ENCODE assay signal across 8 mouse cellular contexts in genomic region chr14:20478801-20479200, GRCm38 (mm10). TPM values are rescaled to one million over a fixed set of nuclear protein-coding genes. Genes with fewer than 3 reads are reported as not detected.
A peak's percentile ranks its signal among the peaks of the same experiment; 100 is the strongest.
DNase-seq lines count a peak whose midpoint lies in the region; ATAC-seq lines count a peak whose summit lies in the region.

No protein-coding gene starts in this region.

- no peak overlapping the region for H3K9ac ChIP-seq in embryonic facial prominence, embryonic 11.5 days (replicated peaks; ENCODE audit: low read length)
- H3K9ac ChIP-seq in heart, embryonic 11.5 days (ENCODE audit: low read depth, low read length): peak overlapping the region; percentile 80
- H3K9ac ChIP-seq in kidney, embryonic 15.5 days: peak overlapping the region; percentile 54; the same call in 1 of the 2 replicates

- H3K27ac ChIP-seq in embryonic facial prominence, embryonic 11.5 days (replicated peaks; ENCODE audit: low read depth, low read length): no peak overlapping the region
- H3K27ac ChIP-seq in heart, embryonic 11.5 days (ENCODE audit: low read depth, low read length): peak overlapping the region; percentile 64
- H3K27ac ChIP-seq in kidney, embryonic 15.5 days: peak overlapping the region; percentile 45

- DNase-seq in urinary bladder, postnatal 36 days (ENCODE audit: low spot score in 2 of 2): peak; percentile 46 to 65
- DNase-seq in urinary bladder, adult 2 months (ENCODE audit: low spot score): no peak
- DNase-seq in embryonic facial prominence, embryonic 11.5 days (ENCODE audit: low spot score): peak; percentile 48
- peak; percentile 81 for DNase-seq in lung, postnatal 25 days (ENCODE audit: low spot score)
- DNase-seq in splenic B cell, adult 2 months (ENCODE audit: low read depth, low spot score): peak; percentile 51
- DNase-seq in cerebellum, postnatal 14 days: no peak

- H3K9me3 ChIP-seq in embryonic facial prominence, embryonic 11.5 days (replicated peaks; ENCODE audit: control insufficient read depth, low read length): no peaks in the 10 kb centered on the region
- no peaks in the 10 kb centered on the region for H3K9me3 ChIP-seq in heart, embryonic 11.5 days (replicated peaks; ENCODE audit: control insufficient read depth, low read length)
- H3K9me3 ChIP-seq in kidney, embryonic 15.5 days (replicated peaks): no peaks in the 10 kb centered on the region

- 6% methylated on average over 7 of the region's 7 CpGs for WGBS in embryonic facial prominence, embryonic 11.5 days
- WGBS in heart, embryonic 11.5 days (ENCODE audit: insufficient replicate concordance): 13% methylated on average over 7 of the region's 7 CpGs
- 12% methylated on average over 7 of the region's 7 CpGs for WGBS in kidney, embryonic 15.5 days

- H3K4me3 ChIP-seq in embryonic facial prominence, embryonic 11.5 days (ENCODE audit: low read depth, low read length): peak overlapping the region; percentile 65
- H3K4me3 ChIP-seq in heart, embryonic 11.5 days (ENCODE audit: low read depth, low read length): peak overlapping the region; percentile 89
- H3K4me3 ChIP-seq in kidney, embryonic 15.5 days (replicated peaks): peak overlapping the region; percentile 65

- H3K4me2 ChIP-seq in embryonic facial prominence, embryonic 11.5 days (ENCODE audit: low read depth, low read length): peak overlapping the region; percentile 28
- peak overlapping the region; percentile 83 for H3K4me2 ChIP-seq in heart, embryonic 11.5 days
- H3K4me2 ChIP-seq in kidney, embryonic 15.5 days: peak overlapping the region; percentile 70

- no peak for ATAC-seq in embryonic facial prominence, embryonic 11.5 days (replicated peaks; ENCODE audit: insufficient number of reproducible peaks, low FRiP score, low TSS enrichment, low read depth)
- ATAC-seq in heart, embryonic 11.5 days (replicated peaks; ENCODE audit: insufficient number of reproducible peaks, low FRiP score, low TSS enrichment): peak; percentile 65
- ATAC-seq in kidney, embryonic 15.5 days (replicated peaks; ENCODE audit: low FRiP score): 0 out of 2 replicates have a peak, but pooled peaks have one; percentile 33

- no peaks in the 10 kb centered on the region for H3K4me1 ChIP-seq in embryonic facial prominence, embryonic 11.5 days (ENCODE audit: control insufficient read depth, insufficient read depth, low read length)
- H3K4me1 ChIP-seq in heart, embryonic 11.5 days (ENCODE audit: control insufficient read depth, insufficient read depth, low read length): peaks cover 13% of the 10 kb centered on the region
- H3K4me1 ChIP-seq in kidney, embryonic 15.5 days: peaks cover 7% of the 10 kb centered on the region; the same call in 1 of the 2 replicates

- no peaks in the 10 kb centered on the region for H3K27me3 ChIP-seq in embryonic facial prominence, embryonic 11.5 days (ENCODE audit: control insufficient read depth, insufficient read depth, low read length)
- no peaks in the 10 kb centered on the region for H3K27me3 ChIP-seq in heart, embryonic 11.5 days (ENCODE audit: control insufficient read depth, insufficient read depth, low read length)
- no peaks in the 10 kb centered on the region for H3K27me3 ChIP-seq in kidney, embryonic 15.5 days
- no peaks in the 10 kb centered on the region for H3K27me3 ChIP-seq in splenic B cell, adult 2 months (ENCODE audit: control insufficient read depth, insufficient read depth, low read length, poor library complexity, severe bottlenecking)

- H3K36me3 ChIP-seq in embryonic facial prominence, embryonic 11.5 days (replicated peaks; ENCODE audit: control insufficient read depth, insufficient read depth, low read depth, low read length): no peaks in the 10 kb centered on the region
- H3K36me3 ChIP-seq in heart, embryonic 11.5 days (ENCODE audit: control insufficient read depth, insufficient read depth, low read length): no peaks in the 10 kb centered on the region
- peaks cover 4% of the 10 kb centered on the region for H3K36me3 ChIP-seq in kidney, embryonic 15.5 days
- H3K36me3 ChIP-seq in splenic B cell, adult 2 months (ENCODE audit: control insufficient read depth, insufficient read depth, low read length, poor library complexity, severe bottlenecking): 0 out of 2 replicates have a peak, but pooled peaks cover 1% of the 10 kb centered on the region

RNA-seq across cellular contexts. Expression of gene Anxa7, which starts 1.1 kb away (rescaled TPM):
- polyA plus RNA-seq in urinary bladder, adult 2 months (2012; rRNA removed): 136 and 140 TPM in 2 replicates
- polyA plus RNA-seq in embryonic facial prominence, embryonic 11.5 days (2014; fragmentation: Nextera tagmentation; extraction: Ambion mirVana): 27.8 and 30.0 TPM in 2 replicates
- 38.1 and 42.5 TPM in 2 replicates for polyA plus RNA-seq in heart, embryonic 11.5 days (2014; fragmentation: Nextera tagmentation; extraction: Ambion mirVana)
- 38.3 and 39.9 TPM in 2 replicates for polyA plus RNA-seq in kidney, embryonic 15.5 days (2015; fragmentation: Nextera tagmentation; extraction: Ambion mirVana)

RNA-seq across cellular contexts. Expression of gene Mss51, which starts 17.9 kb away (rescaled TPM):
- 0.87 and 1.3 TPM in 2 replicates for polyA plus RNA-seq in urinary bladder, adult 2 months (2012; rRNA removed)
- polyA plus RNA-seq in embryonic facial prominence, embryonic 11.5 days (2014; fragmentation: Nextera tagmentation; extraction: Ambion mirVana): 0.53 and 0.66 TPM in 2 replicates
- polyA plus RNA-seq in heart, embryonic 11.5 days (2014; fragmentation: Nextera tagmentation; extraction: Ambion mirVana): 0.62 and 1.1 TPM in 2 replicates
- polyA plus RNA-seq in kidney, embryonic 15.5 days (2015; fragmentation: Nextera tagmentation; extraction: Ambion mirVana): 0.63 and 1.0 TPM in 2 replicates

RNA-seq across cellular contexts. Expression of gene Cfap70, which starts 26.8 kb away (rescaled TPM):
- 0.21 and 0.40 TPM in 2 replicates for polyA plus RNA-seq in urinary bladder, adult 2 months (2012; rRNA removed)
- 0.31 and 0.46 TPM in 2 replicates for polyA plus RNA-seq in embryonic facial prominence, embryonic 11.5 days (2014; fragmentation: Nextera tagmentation; extraction: Ambion mirVana)
- polyA plus RNA-seq in heart, embryonic 11.5 days (2014; fragmentation: Nextera tagmentation; extraction: Ambion mirVana): 0.21 TPM in 1 of 2 replicates, not detected in the other
- polyA plus RNA-seq in kidney, embryonic 15.5 days (2015; fragmentation: Nextera tagmentation; extraction: Ambion mirVana): 0.50 and 0.82 TPM in 2 replicates

Comparison
In these comparisons a context has a peak if more than half of its experiments do, and no peak if none do; other contexts are left out.
1. DNase-seq: peak in urinary bladder, postnatal 36 days (2 of 2), embryonic facial prominence, embryonic 11.5 days (single experiment), lung, postnatal 25 days (single experiment) and splenic B cell, adult 2 months (single experiment); none in urinary bladder, adult 2 months (single experiment) and cerebellum, postnatal 14 days (0 of 2).
2. H3K4me2 ChIP-seq: peak in every context shown above with its lines; median percentile 83 in heart, embryonic 11.5 days; 70 in kidney, embryonic 15.5 days; 28 in embryonic facial prominence, embryonic 11.5 days.
3. Peak in every context shown above with its lines, with median percentiles within 50 percentile points of each other: H3K4me3 ChIP-seq.